Comparison of ENCODE assay signal across 8 mouse cellular contexts in genomic region chr9:67759956-67760764, GRCm38 (mm10). TPM values are rescaled to one million over a fixed set of nuclear protein-coding genes. Genes with fewer than 3 reads are reported as not detected.
DNase-seq lines count a peak whose midpoint lies in the region; ATAC-seq and TF ChIP-seq lines count a peak whose summit lies in the region.
"Not testable (repeated sequence)": the region's sequence is repeated elsewhere in the genome, so short reads cannot be mapped to it uniquely, and the experiment has no call there.

No protein-coding gene starts in this region.

- ATAC-seq in hindbrain, embryonic 15.5 days (ENCODE audit: low FRiP score, low read depth), result peak; percentile 94
- ATAC-seq in lung, embryonic 14.5 days (ENCODE audit: insufficient read depth), result peak; percentile 95

- H3K4me3 ChIP-seq in hindbrain, embryonic 15.5 days, result peak overlapping the region; percentile 81
- H3K4me3 ChIP-seq in lung, embryonic 14.5 days (ENCODE audit: low read depth, low read length), result peak overlapping the region; percentile 61

- WGBS in hindbrain, embryonic 15.5 days, result under 1% methylated on average over 90 of the region's 114 CpGs
- 2% methylated on average over 101 of the region's 114 CpGs for WGBS in lung, embryonic 14.5 days

- H3K4me2 ChIP-seq in hindbrain, embryonic 15.5 days, result peak overlapping the region; percentile 88
- H3K4me2 ChIP-seq in lung, embryonic 14.5 days, result peak overlapping the region; percentile 93

- H3K9me3 ChIP-seq in hindbrain, embryonic 15.5 days; lung, embryonic 14.5 days (ENCODE audit: low read depth, low read length): not testable (repeated sequence)

- peaks cover 18% of the 10 kb centered on the region for H3K4me1 ChIP-seq in hindbrain, embryonic 15.5 days (replicated peaks)
- not testable (repeated sequence) for H3K4me1 ChIP-seq in lung, embryonic 14.5 days (ENCODE audit: insufficient read depth)

- not testable (repeated sequence) for H3K36me3 ChIP-seq in hindbrain, embryonic 15.5 days; lung, embryonic 14.5 days (ENCODE audit: insufficient read depth)

- peak; percentile 70 for DNase-seq in adrenal gland, postnatal 14 days
- peak; percentile 75 for DNase-seq in embryo, embryonic 9.5 days (ENCODE audit: extremely low spot score)
- DNase-seq in gastrocnemius, postnatal 25 days, result peak; percentile 49
- DNase-seq in left cerebral cortex, adult 11 months (ENCODE audit: low spot score), result peak; percentile 36
- DNase-seq in lung, embryonic 14.5 days, result peak; percentile 70
- DNase-seq in ovary, postnatal 10 days (ENCODE audit: low spot score), result peak; percentile 16
- peak; percentile 29 for DNase-seq in urinary bladder, postnatal 14 days (ENCODE audit: low spot score)

- not testable (repeated sequence) for H3K27me3 ChIP-seq in hindbrain, embryonic 15.5 days
- H3K27me3 ChIP-seq in lung, embryonic 14.5 days (ENCODE audit: insufficient read depth, low read length), result peaks cover 24% of the 10 kb centered on the region

- H3K27ac ChIP-seq in hindbrain, embryonic 15.5 days (replicated peaks), result peak overlapping the region; percentile 87
- peak overlapping the region; percentile 36; the same call in 1 of the 2 replicates for H3K27ac ChIP-seq in lung, embryonic 14.5 days (ENCODE audit: low read depth)

- TF ChIP-seq CTCF in lung, embryonic 14.5 days (IDR thresholded peaks at IDR 0.05; ENCODE audit: low read depth), result not testable (repeated sequence)

- H3K9ac ChIP-seq in hindbrain, embryonic 15.5 days, result peak overlapping the region; percentile 66
- H3K9ac ChIP-seq in lung, embryonic 14.5 days, result peak overlapping the region; percentile 56

RNA-seq across cellular contexts. Expression of gene C2cd4b, which starts 0.9 kb away (rescaled TPM):
- total RNA-seq in adrenal gland, postnatal 14 days (2021), result 0.45 and 0.78 TPM in 2 replicates
- under 1 TPM; 0.20 to 0.27 TPM for total RNA-seq in gastrocnemius, postnatal 25 days (2021)
- polyA plus RNA-seq in hindbrain, embryonic 15.5 days (2015; fragmentation: Nextera tagmentation; extraction: Ambion mirVana), result 0.85 and 1.2 TPM in 2 replicates
- polyA plus RNA-seq in lung, embryonic 14.5 days (2014; fragmentation: Nextera tagmentation; extraction: Ambion mirVana), result 1.1 and 1.7 TPM in 2 replicates

Comparison
In these comparisons a context has a peak if more than half of its experiments do, and no peak if none do; other contexts are left out.
1. Peak in every context shown above with its lines: DNase-seq, ATAC-seq, H3K4me3 ChIP-seq and H3K27ac ChIP-seq.
2. DNase-seq: peak in every context shown above with its lines; median percentile 75 in embryo, embryonic 9.5 days; 70 in adrenal gland, postnatal 14 days; 70 in lung, embryonic 14.5 days; 49 in gastrocnemius, postnatal 25 days; 36 in left cerebral cortex, adult 11 months; 29 in urinary bladder, postnatal 14 days; 16 in ovary, postnatal 10 days.